Mouse (Mus musculus): ENCODE measurements around the gene Ehd2. TPM values are rescaled to one million over a fixed set of nuclear protein-coding genes. Genes with fewer than 3 reads are reported as not detected.
A peak's percentile ranks its signal among the peaks of the same experiment; 100 is the strongest.

The Ehd2 gene
- total and polyA plus RNA-seq, 2 experiments from 2014 or later = 48.7 to 66.7 TPM

- TF ChIP-seq CTCF (IDR thresholded peaks at IDR 0.05; ENCODE audit: low read depth) (no peak), EP300 (IDR thresholded peaks at IDR 0.05; ENCODE audit: low read depth) (no peak)
- Histone ChIP-seq H3K27me3 (ENCODE audit: control insufficient read depth, insufficient read depth, low read length) (no peaks in the 10 kb centered on the region), H3K36me3 (replicated peaks; ENCODE audit: control insufficient read depth, insufficient read depth, low read length) (peaks cover 49% of the 10 kb centered on the region), H3K9ac (replicated peaks; ENCODE audit: low read depth, low read length) (no peak overlapping the region), H3K27ac (ENCODE audit: low read depth) (no peak overlapping the region), H3K4me3 (ENCODE audit: low read depth, low read length) (no peak overlapping the region), H3K4me1 (ENCODE audit: control insufficient read depth, insufficient read depth) (peaks cover 7% of the 10 kb centered on the region; the same call in 1 of the 2 replicates), H3K4me2 (ENCODE audit: low read depth, low read length) (no peak overlapping the region), H3K9me3 (replicated peaks; ENCODE audit: control insufficient read depth, low read length) (no peaks in the 10 kb centered on the region)
- ATAC-seq (ENCODE audit: insufficient read depth, low read depth) (no peak), DNase-seq (ENCODE audit: low spot score) (no peak)
- 92% methylated on average over 10 of the region's 10 CpGs for WGBS
Observed at GRCm38 (mm10) chr7:15975451-15975850, 8.1 kb upstream of the Ehd2 start.

- H3K4me3 ChIP-seq (ENCODE audit: low read depth, low read length) = no peak overlapping the region
- DNase-seq (ENCODE audit: low spot score) (peak; percentile 39), ATAC-seq (ENCODE audit: insufficient read depth, low read depth) (no peak)
- no peak overlapping the region for H3K27ac ChIP-seq (ENCODE audit: low read depth)
- peaks cover 49% of the 10 kb centered on the region for H3K36me3 ChIP-seq (replicated peaks; ENCODE audit: control insufficient read depth, insufficient read depth, low read length)
- no peak overlapping the region for H3K9ac ChIP-seq (replicated peaks; ENCODE audit: low read depth, low read length)
- H3K4me2 ChIP-seq (ENCODE audit: low read depth, low read length) = no peak overlapping the region
- no peaks in the 10 kb centered on the region for H3K4me1 ChIP-seq (ENCODE audit: control insufficient read depth, insufficient read depth)
- WGBS = 38% methylated on average over 5 of the region's 5 CpGs
- TF ChIP-seq EP300 (IDR thresholded peaks at IDR 0.05; ENCODE audit: low read depth) (no peak), CTCF (IDR thresholded peaks at IDR 0.05; ENCODE audit: low read depth) (peak; percentile 73)
- no peaks in the 10 kb centered on the region for H3K27me3 ChIP-seq (ENCODE audit: control insufficient read depth, insufficient read depth, low read length)
- H3K9me3 ChIP-seq (replicated peaks; ENCODE audit: control insufficient read depth, low read length) = no peaks in the 10 kb centered on the region
Observed at GRCm38 (mm10) chr7:15974712-15975111, 7.3 kb upstream of the Ehd2 start.

GRCm38 (mm10) chr7:15972247-15972646 is 4.9 kb upstream of the Ehd2 start:
- Histone ChIP-seq H3K4me2 (ENCODE audit: low read depth, low read length) (no peak overlapping the region), H3K4me3 (ENCODE audit: low read depth, low read length) (no peak overlapping the region), H3K36me3 (replicated peaks; ENCODE audit: control insufficient read depth, insufficient read depth, low read length) (peaks cover 38% of the 10 kb centered on the region), H3K4me1 (ENCODE audit: control insufficient read depth, insufficient read depth) (no peaks in the 10 kb centered on the region), H3K9ac (replicated peaks; ENCODE audit: low read depth, low read length) (no peak overlapping the region), H3K27me3 (ENCODE audit: control insufficient read depth, insufficient read depth, low read length) (no peaks in the 10 kb centered on the region), H3K27ac (ENCODE audit: low read depth) (no peak overlapping the region), H3K9me3 (replicated peaks; ENCODE audit: control insufficient read depth, low read length) (no peaks in the 10 kb centered on the region)
- no peak for TF ChIP-seq EP300 (IDR thresholded peaks at IDR 0.05; ENCODE audit: low read depth)
- no peak for TF ChIP-seq CTCF (IDR thresholded peaks at IDR 0.05; ENCODE audit: low read depth)
- 78% methylated on average over 25 of the region's 25 CpGs for WGBS
- DNase-seq (ENCODE audit: low spot score) (no peak), ATAC-seq (ENCODE audit: insufficient read depth, low read depth) (no peak)

- Histone ChIP-seq H3K9ac (replicated peaks; ENCODE audit: low read depth, low read length) (no peak overlapping the region), H3K4me2 (ENCODE audit: low read depth, low read length) (no peak overlapping the region), H3K27ac (ENCODE audit: low read depth) (no peak overlapping the region), H3K4me3 (ENCODE audit: low read depth, low read length) (no peak overlapping the region), H3K9me3 (replicated peaks; ENCODE audit: control insufficient read depth, low read length) (no peaks in the 10 kb centered on the region), H3K27me3 (ENCODE audit: control insufficient read depth, insufficient read depth, low read length) (no peaks in the 10 kb centered on the region), H3K36me3 (replicated peaks; ENCODE audit: control insufficient read depth, insufficient read depth, low read length) (peaks cover 26% of the 10 kb centered on the region), H3K4me1 (ENCODE audit: control insufficient read depth, insufficient read depth) (peaks cover 5% of the 10 kb centered on the region; the same call in 1 of the 2 replicates)
- no peak for DNase-seq (ENCODE audit: low spot score)
- TF ChIP-seq EP300 (IDR thresholded peaks at IDR 0.05; ENCODE audit: low read depth) (no peak), CTCF (IDR thresholded peaks at IDR 0.05; ENCODE audit: low read depth) (0 out of 2 replicates have a peak, but pooled peaks have one; percentile 23)
- WGBS = 84% methylated on average over 3 of the region's 3 CpGs
- no peak for ATAC-seq (ENCODE audit: insufficient read depth, low read depth)
Observed at GRCm38 (mm10) chr7:15969674-15970073, 2.3 kb upstream of the Ehd2 start.

DNA sequence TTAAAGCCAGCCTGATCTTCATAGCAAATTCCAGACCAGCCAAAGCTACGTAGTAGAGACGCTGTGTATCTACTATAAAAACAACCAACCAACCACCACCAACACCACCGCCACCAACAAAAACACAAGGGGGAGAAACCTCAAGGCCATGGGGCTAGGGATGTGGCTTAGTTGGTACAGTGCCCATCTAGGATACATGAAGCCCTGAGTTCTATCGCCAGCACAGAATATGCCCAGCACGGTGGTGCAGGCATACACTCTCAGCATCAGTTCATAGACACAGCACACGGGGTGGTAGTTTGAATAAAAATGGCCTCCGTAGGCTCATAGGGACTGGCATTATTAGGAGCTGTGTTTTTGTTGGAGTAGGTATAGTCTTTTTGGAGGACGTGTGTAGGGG is 955 bp upstream of the Ehd2 start:
- Histone ChIP-seq H3K27me3 (ENCODE audit: control insufficient read depth, insufficient read depth, low read length) (no peaks in the 10 kb centered on the region), H3K4me3 (ENCODE audit: low read depth, low read length) (no peak overlapping the region), H3K4me2 (ENCODE audit: low read depth, low read length) (no peak overlapping the region), H3K4me1 (ENCODE audit: control insufficient read depth, insufficient read depth) (peaks cover 10% of the 10 kb centered on the region; the same call in 1 of the 2 replicates), H3K27ac (ENCODE audit: low read depth) (no peak overlapping the region), H3K36me3 (replicated peaks; ENCODE audit: control insufficient read depth, insufficient read depth, low read length) (peaks cover 25% of the 10 kb centered on the region), H3K9ac (replicated peaks; ENCODE audit: low read depth, low read length) (no peak overlapping the region), H3K9me3 (replicated peaks; ENCODE audit: control insufficient read depth, low read length) (no peaks in the 10 kb centered on the region)
- WGBS = 84% methylated on average over 8 of the region's 8 CpGs
- TF ChIP-seq EP300 (IDR thresholded peaks at IDR 0.05; ENCODE audit: low read depth) (no peak), CTCF (IDR thresholded peaks at IDR 0.05; ENCODE audit: low read depth) (no peak)
- DNase-seq (ENCODE audit: low spot score) (no peak), ATAC-seq (ENCODE audit: insufficient read depth, low read depth) (no peak)

DNA sequence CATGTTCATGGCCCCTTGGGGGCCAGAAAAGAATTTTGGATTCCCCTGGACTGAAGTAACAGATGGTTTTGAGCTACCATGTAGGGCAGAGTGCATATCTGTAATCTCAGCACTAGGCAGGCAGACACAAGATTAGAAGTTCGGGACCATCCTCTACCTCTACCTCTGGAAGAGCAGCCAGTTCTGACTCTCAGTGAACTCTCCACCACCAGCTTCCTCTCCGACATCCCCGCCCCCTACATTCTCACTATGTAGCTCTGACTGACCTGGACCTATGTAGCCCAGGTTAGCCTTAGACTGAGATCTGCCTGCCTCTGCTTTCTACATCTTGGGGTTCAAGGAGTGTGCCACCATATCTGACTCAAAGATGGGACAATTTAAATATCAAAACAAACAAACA is 878 bp downstream of the Ehd2 start:
- Histone ChIP-seq H3K27ac (ENCODE audit: low read depth) (peak overlapping the region; percentile 39; the same call in 1 of the 2 replicates), H3K27me3 (ENCODE audit: control insufficient read depth, insufficient read depth, low read length) (no peaks in the 10 kb centered on the region)
- WGBS = 49% methylated on average over 3 of the region's 3 CpGs

More for the DNA sequence above, 878 bp downstream of the Ehd2 start:
- no peak for DNase-seq (ENCODE audit: low spot score)
- peak overlapping the region; percentile 58 for H3K4me2 ChIP-seq (ENCODE audit: low read depth, low read length)
- H3K4me3 ChIP-seq (ENCODE audit: low read depth, low read length) = peak overlapping the region; percentile 51
- peak overlapping the region; percentile 59; the same call in 1 of the 2 replicates for H3K9ac ChIP-seq (replicated peaks; ENCODE audit: low read depth, low read length)
- H3K9me3 ChIP-seq (replicated peaks; ENCODE audit: control insufficient read depth, low read length) = no peaks in the 10 kb centered on the region
- H3K4me1 ChIP-seq (ENCODE audit: control insufficient read depth, insufficient read depth) = peaks cover 26% of the 10 kb centered on the region
- peaks cover 12% of the 10 kb centered on the region for H3K36me3 ChIP-seq (replicated peaks; ENCODE audit: control insufficient read depth, insufficient read depth, low read length)
- ATAC-seq (ENCODE audit: insufficient read depth, low read depth) = no peak
- TF ChIP-seq CTCF (IDR thresholded peaks at IDR 0.05; ENCODE audit: low read depth) (no peak), EP300 (IDR thresholded peaks at IDR 0.05; ENCODE audit: low read depth) (no peak)
